Mouse (Mus musculus) intestine, embryonic 14.5 days (tissue): Measurements from ENCODE around the gene Cfl1. TPM values are rescaled to one million over a fixed set of nuclear protein-coding genes. Genes with fewer than 3 reads are reported as not detected.

ENCODE experiments used
- ATAC-seq: fragments of 200-750 bp; cut with Nextera tagmentation; replicated peaks from 2 replicates; pipeline ENCODE4 v1.8.0; 2017; ENCODE audit warnings: low read depth, moderate number of reproducible peaks, moderate TSS enrichment, moderate library complexity; ENCODE audit not compliant: low FRiP score, low TSS enrichment
- DNase-seq: peaks from one replicate; pipeline ENCODE4 v3.0.0-alpha.2; 2018; ENCODE audit warnings: low spot score
- H3K27ac ChIP-seq: fragments of 300-500 bp; sonication (generic); 2 replicates; pipeline ENCODE4 v1.5.1; 2014; ENCODE audit warnings: low read depth, mild to moderate bottlenecking, control low read depth
- H3K27me3 ChIP-seq: fragments of 300-500 bp; sonication (generic); replicated peaks from 2 replicates; pipeline ENCODE4 v1.6.1; 2014; ENCODE audit warnings: low read length, control low read depth; ENCODE audit not compliant: control insufficient read depth, insufficient read depth
- H3K36me3 ChIP-seq: fragments of 300-500 bp; sonication (generic); 2 replicates; pipeline ENCODE4 v1.6.1; 2014; ENCODE audit warnings: low read length, control low read depth; ENCODE audit not compliant: control insufficient read depth, insufficient read depth
- H3K4me1 ChIP-seq: fragments of 300-500 bp; sonication (generic); replicated peaks from 2 replicates; pipeline ENCODE4 v1.6.1; 2014; ENCODE audit warnings: low read length, control low read depth, mixed read lengths; ENCODE audit not compliant: control insufficient read depth, insufficient read depth
- H3K4me2 ChIP-seq: fragments of 300-500 bp; sonication (generic); 2 replicates; pipeline ENCODE4 v1.6.1; 2014; ENCODE audit warnings: low read length
- H3K4me3 ChIP-seq: fragments of 300-500 bp; sonication (generic); 2 replicates; pipeline ENCODE4 v1.5.1; 2014; ENCODE audit warnings: low read depth, low read length, control low read depth, mixed read lengths
- H3K9ac ChIP-seq: fragments of 300-500 bp; sonication (generic); 2 replicates; pipeline ENCODE4 v1.6.1; 2014; ENCODE audit warnings: mild to moderate bottlenecking, low read length
- H3K9me3 ChIP-seq: fragments of 300-500 bp; sonication (generic); 2 replicates; pipeline ENCODE4 v1.6.1; 2016; ENCODE audit warnings: low read length, control low read depth; ENCODE audit not compliant: control insufficient read depth
- WGBS: fragments of 180-500 bp; shearing (Covaris S2); extraction: QIAGEN DNeasy Blood & Tissue Kit; methylation state at CpG from one replicate; pipeline ENCODE4 v1.1.7; 2014; 5-methylcytosine and 5-hydroxymethylcytosine counted together
- polyA plus RNA-seq: library from polyadenylated mRNA; unstranded; fragments of >200 nt; fragmentation: Nextera tagmentation; extraction: Ambion mirVana; gene quantifications from 2 replicates; pipeline ENCODE4 v1.2.1, GENCODE M21; 2014

The Cfl1 gene
- polyA plus RNA-seq, 1 experiment from 2014 or later = 2,844 TPM

- WGBS = 76% methylated on average over 12 of the region's 12 CpGs
- Histone ChIP-seq H3K9me3 (no peaks in the 10 kb centered on the region), H3K4me1 (peaks cover 26% of the 10 kb centered on the region), H3K27me3 (peaks cover 7% of the 10 kb centered on the region), H3K4me2 (peak overlapping the region; percentile 94), H3K9ac (no peak overlapping the region), H3K36me3 (peaks cover 20% of the 10 kb centered on the region; the same call in 1 of the 2 replicates), H3K4me3 (peak overlapping the region; percentile 72; the same call in 1 of the 2 replicates), H3K27ac (no peak overlapping the region)
- ATAC-seq = no peak
- DNase-seq = no peak
Measured at GRCm38 (mm10) chr19:5455037-5455436, 35.2 kb upstream of the Cfl1 start.

- DNase-seq = no peak
- peaks cover 20% of the 10 kb centered on the region; the same call in 1 of the 2 replicates for H3K36me3 ChIP-seq
- peak overlapping the region; percentile 75 for H3K9ac ChIP-seq
- H3K4me3 ChIP-seq = peak overlapping the region; percentile 72
- peaks cover 1% of the 10 kb centered on the region for H3K27me3 ChIP-seq
- ATAC-seq = no peak
- no peak overlapping the region for H3K27ac ChIP-seq
- 53% methylated on average over 8 of the region's 8 CpGs for WGBS
- H3K4me2 ChIP-seq = peak overlapping the region; percentile 94
- H3K4me1 ChIP-seq = peaks cover 26% of the 10 kb centered on the region
- H3K9me3 ChIP-seq = no peaks in the 10 kb centered on the region
Measured at GRCm38 (mm10) chr19:5455568-5455967, 34.7 kb upstream of the Cfl1 start.

- no peaks in the 10 kb centered on the region for H3K9me3 ChIP-seq
- H3K4me1 ChIP-seq = peaks cover 32% of the 10 kb centered on the region
- peak overlapping the region; percentile 75 for H3K9ac ChIP-seq
- H3K4me3 ChIP-seq = peak overlapping the region; percentile 72
- H3K27me3 ChIP-seq = no peaks in the 10 kb centered on the region
- 2% methylated on average over 26 of the region's 26 CpGs for WGBS
- DNase-seq (peak; percentile 69), ATAC-seq (peak; percentile 20; the same call in 1 of the 2 replicates)
- H3K36me3 ChIP-seq = peaks cover 20% of the 10 kb centered on the region; the same call in 1 of the 2 replicates
- H3K4me2 ChIP-seq = peak overlapping the region; percentile 94
- peak overlapping the region; percentile 84 for H3K27ac ChIP-seq
Measured at GRCm38 (mm10) chr19:5456241-5456921, 33.9 kb upstream of the Cfl1 start.

GRCm38 (mm10) chr19:5456922-5457745, 33.1 kb upstream of the Cfl1 start:
- H3K4me1 ChIP-seq = peaks cover 37% of the 10 kb centered on the region
- WGBS = under 1% methylated on average over 70 of the region's 70 CpGs
- peak overlapping the region; percentile 72 for H3K4me3 ChIP-seq

GRCm38 (mm10) chr19:5457746-5458442, 32.4 kb upstream of the Cfl1 start, which contains the start of gene Ccdc85b:
Gene Ccdc85b (minus strand): TSS chr19:5457894.
- H3K4me2 ChIP-seq = peak within 1 kb of the TSS; percentile 94
- H3K4me3 ChIP-seq = peak within 1 kb of the TSS; percentile 72
- no peaks in the 10 kb centered on the region for H3K9me3 ChIP-seq
- H3K9ac ChIP-seq = peak within 1 kb of the TSS; percentile 75
- no peaks in the 10 kb centered on the region for H3K27me3 ChIP-seq
- 9% methylated on average over 14 of the region's 14 CpGs for WGBS
- peak within 1 kb of the TSS; percentile 84 for H3K27ac ChIP-seq
- H3K4me1 ChIP-seq = peaks cover 37% of the 10 kb centered on the region
- peaks cover 27% of the 10 kb centered on the region for H3K36me3 ChIP-seq
- ATAC-seq (no peak), DNase-seq (no peak)

More at GRCm38 (mm10) chr19:5456922-5457745, 33.1 kb upstream of the Cfl1 start:
- peak; percentile 89 for ATAC-seq
- peak; percentile 93 for DNase-seq
- Histone ChIP-seq H3K27me3 (no peaks in the 10 kb centered on the region), H3K9me3 (no peaks in the 10 kb centered on the region), H3K36me3 (peaks cover 20% of the 10 kb centered on the region; the same call in 1 of the 2 replicates), H3K9ac (peak overlapping the region; percentile 75), H3K4me2 (peak overlapping the region; percentile 94), H3K27ac (peak overlapping the region; percentile 84)

GRCm38 (mm10) chr19:5459019-5459418, 31.2 kb upstream of the Cfl1 start:
- H3K4me2 ChIP-seq = no peak overlapping the region
- H3K4me3 ChIP-seq = no peak overlapping the region
- H3K27me3 ChIP-seq = no peaks in the 10 kb centered on the region
- H3K9ac ChIP-seq = no peak overlapping the region
- ATAC-seq = no peak
- no peak overlapping the region for H3K27ac ChIP-seq
- peaks cover 40% of the 10 kb centered on the region for H3K4me1 ChIP-seq
- H3K9me3 ChIP-seq = no peaks in the 10 kb centered on the region
- 72% methylated on average over 7 of the region's 7 CpGs for WGBS
- DNase-seq = no peak
- peaks cover 26% of the 10 kb centered on the region for H3K36me3 ChIP-seq

- 35% methylated on average over 3 of the region's 3 CpGs for WGBS
- peaks cover 25% of the 10 kb centered on the region for H3K36me3 ChIP-seq
- peak overlapping the region; percentile 91 for H3K4me3 ChIP-seq
- H3K9me3 ChIP-seq = no peaks in the 10 kb centered on the region
- H3K27me3 ChIP-seq = no peaks in the 10 kb centered on the region
- peak overlapping the region; percentile 70 for H3K9ac ChIP-seq
- DNase-seq (no peak), ATAC-seq (no peak)
- peak overlapping the region; percentile 66 for H3K4me2 ChIP-seq
- H3K4me1 ChIP-seq = peaks cover 44% of the 10 kb centered on the region
- no peak overlapping the region; the same call in 1 of the 2 replicates for H3K27ac ChIP-seq
Measured at GRCm38 (mm10) chr19:5459896-5460295, 30.4 kb upstream of the Cfl1 start.

- H3K27ac ChIP-seq = peak within 1 kb of the TSS; percentile 34; the same call in 1 of the 2 replicates
- no peaks in the 10 kb centered on the region for H3K27me3 ChIP-seq
- peak within 1 kb of the TSS; percentile 91 for H3K4me3 ChIP-seq
- H3K9ac ChIP-seq = peak within 1 kb of the TSS; percentile 70
- peak; percentile 96 for DNase-seq
- WGBS = under 1% methylated on average over 32 of the region's 32 CpGs
- H3K4me1 ChIP-seq = peaks cover 38% of the 10 kb centered on the region
- ATAC-seq = peak; percentile 65
- H3K4me2 ChIP-seq = peak within 1 kb of the TSS; percentile 66
- H3K36me3 ChIP-seq = peaks cover 30% of the 10 kb centered on the region
- H3K9me3 ChIP-seq = no peaks in the 10 kb centered on the region
Measured at GRCm38 (mm10) chr19:5460465-5460911, 29.8 kb upstream of the Cfl1 start, which contains the start of gene Fibp. Gene Fibp (plus strand): TSS chr19:5460615.
